Mouse (Mus musculus): ENCODE measurements around the gene Zc3h14.

DNA sequence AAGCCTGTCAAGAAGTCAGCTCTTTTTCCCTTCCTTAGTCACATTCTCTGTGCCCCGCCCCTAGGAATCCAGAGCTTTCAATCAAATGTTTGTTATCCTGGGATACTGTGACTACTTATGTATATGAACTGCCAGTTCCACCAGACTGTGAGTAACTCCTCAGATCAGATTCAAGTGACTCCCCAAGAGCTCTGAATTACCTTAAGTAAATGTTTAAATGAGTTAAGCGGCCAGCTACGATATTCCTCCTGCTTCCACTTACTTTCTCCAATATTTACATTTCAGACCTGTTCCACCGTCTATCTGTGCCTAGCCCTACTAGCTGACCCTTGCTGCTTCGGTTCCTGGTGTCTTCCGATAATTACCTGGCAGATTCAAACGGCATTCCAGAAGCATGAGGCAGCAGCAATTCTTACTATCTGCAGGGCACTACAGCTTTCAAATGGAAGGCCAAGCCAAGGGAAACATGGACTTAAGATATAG lies 33.1 kb upstream of the Zc3h14 start:
- TF ChIP-seq GATA1 (IDR thresholded peaks at IDR 0.05; ENCODE audit: borderline replicate concordance, low read length) (no peak), FLI1 (IDR thresholded peaks at IDR 0.05; ENCODE audit: low read length) (no peak)

All from megakaryocyte, embryonic 14.5 days (primary cell).